Mouse (Mus musculus) embryonic facial prominence, embryonic 11.5 days (tissue): ENCODE results near the gene Slco1b2. TPM values are rescaled to one million over a fixed set of nuclear protein-coding genes. Genes with fewer than 3 reads are reported as not detected.
"Not testable (repeated sequence)": the region's sequence is repeated elsewhere in the genome, so short reads cannot be mapped to it uniquely, and the experiment has no call there.

ENCODE experiments used
- ATAC-seq: fragments of 200-750 bp; cut with Nextera tagmentation; replicated peaks from 2 replicates; pipeline ENCODE4 v1.8.0; 2017; ENCODE audit warnings: low read depth; ENCODE audit not compliant: insufficient number of reproducible peaks, low FRiP score, low TSS enrichment
- DNase-seq: peaks from one replicate; pipeline ENCODE4 v3.0.0-alpha.2; 2015; ENCODE audit warnings: low spot score
- H3K27ac ChIP-seq: fragments of 300-500 bp; sonication (generic); replicated peaks from 2 replicates; pipeline ENCODE4 v1.5.1; 2014; ENCODE audit warnings: mild to moderate bottlenecking, low read depth, low read length, control low read depth
- H3K27me3 ChIP-seq: fragments of 300-500 bp; sonication (generic); 2 replicates; pipeline ENCODE4 v1.6.1; 2014; ENCODE audit warnings: mild to moderate bottlenecking, low read length, moderate library complexity, mixed read lengths; ENCODE audit not compliant: control insufficient read depth, insufficient read depth
- H3K36me3 ChIP-seq: fragments of 300-500 bp; sonication (generic); replicated peaks from 2 replicates; pipeline ENCODE4 v1.6.1; 2014; ENCODE audit warnings: low read depth, mild to moderate bottlenecking, low read length, moderate library complexity, mixed read lengths; ENCODE audit not compliant: control insufficient read depth, insufficient read depth
- H3K4me1 ChIP-seq: fragments of 300-500 bp; sonication (generic); 2 replicates; pipeline ENCODE4 v1.6.1; 2014; ENCODE audit warnings: low read length, mixed read lengths; ENCODE audit not compliant: control insufficient read depth, insufficient read depth
- H3K4me2 ChIP-seq: fragments of 300-500 bp; sonication (generic); 2 replicates; pipeline ENCODE4 v1.6.1; 2014; ENCODE audit warnings: low read depth, mild to moderate bottlenecking, control low read depth, low read length, moderate library complexity
- H3K4me3 ChIP-seq: fragments of 300-500 bp; sonication (generic); 2 replicates; pipeline ENCODE4 v1.5.1; 2014; ENCODE audit warnings: low read depth, low read length, control low read depth
- H3K9ac ChIP-seq: fragments of 300-500 bp; sonication (generic); replicated peaks from 2 replicates; pipeline ENCODE4 v1.6.1; 2014; ENCODE audit warnings: mild to moderate bottlenecking, control low read depth, low read length
- H3K9me3 ChIP-seq: fragments of 300-500 bp; sonication (generic); replicated peaks from 2 replicates; pipeline ENCODE4 v1.6.1; 2016; ENCODE audit warnings: mild to moderate bottlenecking, low read length, inconsistent platforms, mixed read lengths; ENCODE audit not compliant: control insufficient read depth
- WGBS: fragments of 180-500 bp; shearing (Covaris S2); extraction: QIAGEN DNeasy Blood & Tissue Kit; methylation state at CpG from one replicate; pipeline ENCODE4 v1.1.7; 2014; 5-methylcytosine and 5-hydroxymethylcytosine counted together
- polyA plus RNA-seq: library from polyadenylated mRNA; unstranded; fragments of >200 nt; fragmentation: Nextera tagmentation; extraction: Ambion mirVana; gene quantifications from 2 replicates; pipeline ENCODE4 v1.2.1, GENCODE M21; 2014

The Slco1b2 gene
- polyA plus RNA-seq, result not detected in 2 replicates

DNA sequence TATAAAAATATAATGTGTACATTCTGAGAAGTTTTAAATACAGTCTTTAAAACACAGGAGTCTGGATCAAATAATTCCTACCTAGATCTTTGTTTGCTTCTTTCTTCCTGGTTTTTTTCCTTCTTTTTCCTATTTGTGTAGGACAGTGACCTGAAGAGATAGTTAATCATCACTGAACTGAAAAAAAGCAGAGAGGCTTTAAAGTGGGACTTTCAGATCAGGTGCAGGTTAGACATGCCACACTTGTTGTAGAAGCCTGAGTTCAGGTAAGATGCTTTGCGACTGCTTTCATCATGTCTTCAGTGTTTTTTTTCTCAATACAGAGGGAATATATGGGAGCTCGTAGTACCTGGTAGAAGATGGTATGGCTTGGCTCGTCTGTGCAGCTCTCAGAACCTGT lies at the start of gene Slco1b2:
Gene Slco1b2 (plus strand): TSS at position 228 of the 400 bp plus-strand sequence.
- H3K36me3 ChIP-seq, result no peaks in the 10 kb centered on the region
- H3K9ac ChIP-seq, result no peak within 1 kb of the TSS
- 84% methylated on average over 3 of the region's 3 CpGs for WGBS
- H3K27ac ChIP-seq, result no peak within 1 kb of the TSS
- no peaks in the 10 kb centered on the region for H3K27me3 ChIP-seq
- ATAC-seq (no peak), DNase-seq (no peak)
- no peak within 1 kb of the TSS for H3K4me3 ChIP-seq
- no peaks in the 10 kb centered on the region for H3K9me3 ChIP-seq
- no peak within 1 kb of the TSS for H3K4me2 ChIP-seq
- no peaks in the 10 kb centered on the region for H3K4me1 ChIP-seq

DNA sequence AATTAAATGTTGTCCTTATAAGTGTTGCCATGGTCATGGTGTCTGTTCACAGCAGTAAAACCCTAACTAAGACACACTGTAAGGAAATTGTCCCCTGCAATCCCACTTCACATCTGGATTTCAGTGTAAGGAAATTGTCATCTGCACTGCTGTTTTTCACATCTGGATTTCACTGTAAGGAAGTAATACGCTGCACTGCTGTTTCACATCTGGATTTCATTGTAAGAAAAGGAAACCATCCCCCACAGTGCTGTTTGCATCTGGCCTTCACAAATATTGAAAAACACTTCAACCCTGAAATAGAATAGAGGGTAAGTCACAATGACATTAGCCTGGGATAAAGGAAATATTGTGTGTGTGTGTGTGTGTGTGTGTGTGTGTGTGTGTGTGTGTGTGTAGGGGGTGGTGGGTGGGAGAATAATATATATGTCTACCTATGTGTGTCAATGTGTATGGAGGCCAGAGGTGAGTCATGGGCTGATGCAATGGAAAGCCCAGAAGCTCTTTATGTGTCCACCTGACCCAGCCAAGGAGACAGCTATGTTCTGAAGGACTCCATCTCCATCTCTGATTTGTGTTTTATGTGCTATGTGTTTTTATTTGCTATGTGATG lies 44.4 kb upstream of the Slco1b2 start:
- H3K27ac ChIP-seq, result no peak overlapping the region
- no peaks in the 10 kb centered on the region for H3K4me1 ChIP-seq
- WGBS, result 21% methylated on average over 1 of the region's 1 CpGs
- no peak overlapping the region for H3K4me3 ChIP-seq
- DNase-seq, result peak; percentile 69
- no peak for ATAC-seq
- no peak overlapping the region for H3K9ac ChIP-seq
- no peak overlapping the region for H3K4me2 ChIP-seq
- no peaks in the 10 kb centered on the region for H3K27me3 ChIP-seq
- no peaks in the 10 kb centered on the region for H3K9me3 ChIP-seq
- H3K36me3 ChIP-seq, result no peaks in the 10 kb centered on the region

DNA sequence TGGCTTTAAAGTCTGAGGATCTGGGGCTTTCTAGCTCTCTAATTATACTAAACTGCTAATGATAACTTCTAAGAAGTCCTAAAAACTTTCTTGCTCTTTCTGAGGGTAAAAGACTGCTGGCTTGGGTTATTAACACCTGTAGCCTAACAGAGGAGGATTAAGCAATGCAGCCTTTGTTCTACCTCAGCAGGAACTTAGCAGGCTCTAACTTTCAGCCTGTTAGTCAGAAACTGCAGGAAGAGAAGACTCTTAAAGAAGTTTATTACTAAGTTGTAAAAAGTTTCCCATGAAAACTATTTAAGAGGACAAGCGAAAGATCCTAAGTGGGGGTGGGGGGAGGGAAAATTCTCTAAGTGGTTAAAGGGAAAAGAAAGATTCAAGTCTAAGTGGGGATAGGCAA lies 39.3 kb upstream of the Slco1b2 start:
- ATAC-seq (no peak), DNase-seq (no peak)
- Histone ChIP-seq H3K36me3 (no peaks in the 10 kb centered on the region), H3K9ac (no peak overlapping the region), H3K27me3 (no peaks in the 10 kb centered on the region), H3K4me2 (no peak overlapping the region), H3K9me3 (no peaks in the 10 kb centered on the region), H3K4me3 (no peak overlapping the region), H3K4me1 (no peaks in the 10 kb centered on the region), H3K27ac (no peak overlapping the region)
- 52% methylated on average over 1 of the region's 1 CpGs for WGBS

DNA sequence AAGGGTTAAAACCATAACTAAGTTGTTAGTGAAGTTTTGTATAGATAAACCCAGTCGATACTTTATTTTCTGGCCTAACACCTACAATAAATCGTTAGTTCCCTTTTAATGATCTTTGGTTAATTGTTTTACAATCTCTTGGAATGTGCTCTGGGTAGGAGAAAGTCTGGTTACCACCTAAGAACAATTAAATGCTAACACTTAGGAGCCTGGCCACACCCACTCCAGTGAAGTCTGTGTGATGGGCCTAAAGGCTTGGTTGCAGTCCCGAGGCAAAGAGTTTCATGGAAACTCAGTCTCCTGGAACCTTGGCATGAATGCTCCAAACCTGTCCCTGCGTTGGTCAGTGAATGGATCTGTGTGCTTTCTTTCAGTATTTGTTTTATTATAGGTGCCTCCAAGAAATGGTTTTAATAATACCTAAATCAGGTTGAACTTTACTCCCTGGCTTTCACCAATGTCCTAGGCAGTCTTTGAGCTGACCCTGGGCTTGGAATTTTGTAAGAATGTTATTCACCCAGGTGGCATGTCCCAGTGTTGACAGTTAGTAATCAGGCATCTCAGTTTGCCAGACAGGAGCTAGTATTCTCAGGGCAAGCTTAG lies 38.6 kb upstream of the Slco1b2 start:
- H3K36me3 ChIP-seq, DNase-seq, H3K9me3 ChIP-seq, H3K27me3 ChIP-seq, H3K9ac ChIP-seq, H3K4me2 ChIP-seq, ATAC-seq, H3K4me1 ChIP-seq, H3K27ac ChIP-seq, H3K4me3 ChIP-seq: not testable (repeated sequence)
- WGBS, result 63% methylated on average over 4 of the region's 4 CpGs

DNA sequence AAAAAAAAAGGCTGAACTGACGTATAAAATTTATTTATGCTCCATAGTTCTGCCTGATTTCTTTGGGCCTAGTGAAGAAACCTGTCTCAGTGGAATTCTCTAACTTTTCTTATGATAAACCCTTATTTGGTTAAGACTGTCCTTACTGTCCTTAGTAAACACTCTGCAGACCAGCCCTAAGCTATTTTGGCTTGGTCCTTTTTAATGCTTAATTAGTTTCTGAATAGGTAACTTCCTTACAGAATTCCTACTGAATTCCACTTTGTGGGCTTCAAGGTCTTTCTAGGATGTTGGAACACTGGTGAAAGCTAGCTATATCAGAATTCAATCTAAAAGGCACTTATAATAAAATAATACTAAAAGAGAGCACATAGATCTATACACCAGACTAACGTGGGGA lies 33.2 kb upstream of the Slco1b2 start:
- H3K9me3 ChIP-seq, result no peaks in the 10 kb centered on the region
- H3K4me3 ChIP-seq, result no peak overlapping the region
- no peaks in the 10 kb centered on the region for H3K4me1 ChIP-seq
- no peak overlapping the region for H3K27ac ChIP-seq
- 86% methylated on average over 2 of the region's 2 CpGs for WGBS
- no peaks in the 10 kb centered on the region for H3K36me3 ChIP-seq
- H3K4me2 ChIP-seq, result no peak overlapping the region
- no peak overlapping the region for H3K9ac ChIP-seq
- H3K27me3 ChIP-seq, result no peaks in the 10 kb centered on the region
- ATAC-seq, result no peak
- no peak for DNase-seq

DNA sequence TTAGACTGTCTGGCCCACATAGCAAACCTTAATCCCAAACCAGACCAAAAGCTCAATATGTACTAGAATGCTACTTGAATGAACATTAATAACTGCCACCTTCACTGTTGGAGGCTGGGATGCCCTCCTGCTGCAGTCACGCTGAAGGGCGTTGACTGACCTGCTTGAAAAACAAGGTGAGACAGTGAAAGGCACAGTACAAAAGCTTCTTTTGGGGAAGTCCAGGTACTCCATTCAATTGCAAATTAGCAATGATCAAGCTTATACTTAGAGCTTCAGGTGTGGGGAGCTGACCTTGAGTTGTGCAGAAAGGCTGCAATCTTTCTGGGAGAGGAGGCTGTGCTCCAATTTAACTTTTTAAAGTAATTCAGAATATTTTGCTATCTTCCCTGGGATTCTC lies 32.3 kb upstream of the Slco1b2 start:
- DNase-seq, result no peak
- no peak for ATAC-seq
- Histone ChIP-seq H3K27me3 (no peaks in the 10 kb centered on the region), H3K4me3 (no peak overlapping the region), H3K27ac (no peak overlapping the region), H3K36me3 (no peaks in the 10 kb centered on the region), H3K4me2 (no peak overlapping the region), H3K4me1 (no peaks in the 10 kb centered on the region), H3K9ac (no peak overlapping the region), H3K9me3 (no peaks in the 10 kb centered on the region)
- 92% methylated on average over 2 of the region's 2 CpGs for WGBS

DNA sequence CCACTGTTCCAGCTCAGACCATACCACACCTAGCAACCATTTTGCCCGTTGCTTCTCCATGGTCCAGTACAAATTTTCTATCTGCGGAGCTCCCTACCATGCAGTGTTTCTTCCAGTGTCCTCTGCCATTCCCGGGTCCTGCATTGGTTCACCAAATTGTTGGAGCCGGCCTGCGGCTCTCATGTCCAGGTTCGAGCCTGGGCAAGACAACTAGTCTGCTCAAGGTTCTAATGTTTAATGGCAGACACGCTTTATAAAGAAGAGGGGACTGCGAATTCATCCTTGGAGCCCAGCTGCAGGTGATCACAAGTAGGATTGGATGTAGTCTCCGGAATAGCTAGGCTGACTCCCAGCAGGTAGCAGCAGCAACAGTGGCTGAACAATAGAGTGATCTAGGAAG lies 28.4 kb upstream of the Slco1b2 start:
- no peaks in the 10 kb centered on the region for H3K4me1 ChIP-seq
- no peaks in the 10 kb centered on the region for H3K9me3 ChIP-seq
- H3K4me2 ChIP-seq, result no peak overlapping the region
- no peaks in the 10 kb centered on the region for H3K36me3 ChIP-seq
- H3K27ac ChIP-seq, result no peak overlapping the region
- 68% methylated on average over 9 of the region's 9 CpGs for WGBS
- ATAC-seq (no peak), DNase-seq (no peak)
- H3K27me3 ChIP-seq, result no peaks in the 10 kb centered on the region
- no peak overlapping the region for H3K4me3 ChIP-seq
- H3K9ac ChIP-seq, result no peak overlapping the region

DNA sequence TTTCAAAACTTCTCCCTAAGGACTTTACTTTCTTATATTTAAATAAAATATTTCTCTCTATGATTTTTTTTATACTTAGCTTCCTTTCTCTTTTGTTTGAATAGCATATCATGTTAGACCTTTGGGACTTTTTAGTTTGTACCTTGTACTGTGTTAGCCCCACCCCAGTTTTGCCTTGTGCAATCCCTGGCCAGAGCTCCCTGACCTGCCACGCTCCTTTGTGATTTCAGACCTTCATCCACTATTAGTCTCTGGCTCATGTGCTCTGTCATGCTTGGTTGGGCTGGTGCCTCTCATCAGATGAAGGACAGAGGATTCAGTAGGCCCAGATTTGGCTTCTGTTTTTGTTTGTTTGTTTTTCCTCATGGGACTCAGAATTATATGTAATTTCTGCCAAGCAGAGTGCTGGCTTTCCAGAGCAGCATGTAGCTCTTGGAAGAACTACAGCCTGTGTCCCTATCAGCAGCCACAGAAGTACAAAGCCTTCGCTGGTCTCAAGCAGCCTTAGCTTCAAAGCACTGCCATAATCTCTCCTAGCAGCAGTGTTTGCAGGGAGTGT lies 18.5 kb upstream of the Slco1b2 start:
- WGBS, result 70% methylated on average over 2 of the region's 2 CpGs

More for the DNA sequence above, 18.5 kb upstream of the Slco1b2 start:
- H3K27me3 ChIP-seq, result no peaks in the 10 kb centered on the region
- ATAC-seq (no peak), DNase-seq (no peak)
- H3K4me1 ChIP-seq, result no peaks in the 10 kb centered on the region
- no peak overlapping the region for H3K27ac ChIP-seq
- H3K4me2 ChIP-seq, result no peak overlapping the region
- H3K4me3 ChIP-seq, result no peak overlapping the region
- no peaks in the 10 kb centered on the region for H3K36me3 ChIP-seq
- H3K9me3 ChIP-seq, result no peaks in the 10 kb centered on the region
- H3K9ac ChIP-seq, result no peak overlapping the region
